Mouse (Mus musculus): Measurements from ENCODE around the gene Ehbp1. TPM values are rescaled to one million over a fixed set of nuclear protein-coding genes. Genes with fewer than 3 reads are reported as not detected.

The Ehbp1 gene
- polyA plus RNA-seq, 1 experiment from 2014 or later: 23.5 TPM

DNA sequence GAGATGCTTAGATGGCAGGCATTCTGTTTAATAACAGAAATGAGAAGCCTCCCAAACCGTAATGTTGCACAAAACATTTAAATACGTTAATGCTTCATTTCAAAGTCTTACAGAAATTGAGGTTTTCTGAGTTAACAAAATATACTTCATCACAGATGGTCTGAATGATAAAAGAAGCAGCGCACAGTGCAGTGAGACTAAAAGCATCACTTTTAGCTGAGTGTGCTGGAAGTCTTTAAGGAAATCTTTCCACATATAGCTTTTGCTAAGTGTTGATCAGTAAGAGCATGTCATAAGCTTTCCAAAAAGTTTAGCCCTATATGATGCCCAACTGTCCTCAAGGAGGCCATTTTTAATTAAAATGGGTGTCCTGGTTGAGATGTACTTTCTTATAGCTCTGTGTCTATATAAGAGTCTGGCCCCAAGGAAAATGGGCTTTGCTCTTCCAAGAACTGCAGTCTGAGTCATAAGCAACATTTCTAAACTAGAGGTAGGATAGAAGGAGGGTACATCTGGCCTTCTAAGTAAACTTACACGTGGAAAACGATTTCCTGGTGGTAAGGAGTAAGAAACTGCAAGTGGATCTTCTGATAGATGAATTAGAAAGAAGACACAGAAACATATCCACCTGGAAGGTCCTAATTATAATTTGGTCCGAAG, 12.0 kb upstream of the Ehbp1 start:
- ATAC-seq: no peak
- no peak overlapping the region for H3K27ac ChIP-seq (ENCODE audit: low read length)
- H3K9me3 ChIP-seq (ENCODE audit: control insufficient read depth, low read length): no peaks in the 10 kb centered on the region
- WGBS: 82% methylated on average over 6 of the region's 6 CpGs
- H3K9ac ChIP-seq (replicated peaks; ENCODE audit: low read depth, low read length): no peak overlapping the region
- H3K27me3 ChIP-seq (replicated peaks; ENCODE audit: control insufficient read depth, insufficient read depth, low read length): no peaks in the 10 kb centered on the region
- H3K36me3 ChIP-seq (ENCODE audit: control insufficient read depth, insufficient read depth): no peaks in the 10 kb centered on the region
- no peak overlapping the region for H3K4me2 ChIP-seq (ENCODE audit: low read length)
- no peak overlapping the region for H3K4me3 ChIP-seq (replicated peaks; ENCODE audit: low read length)
- no peaks in the 10 kb centered on the region for H3K4me1 ChIP-seq (replicated peaks; ENCODE audit: control insufficient read depth, insufficient read depth, low read length)

GRCm38 (mm10) chr11:22349945-22350344, 7.9 kb upstream of the Ehbp1 start:
- no peak overlapping the region for H3K9ac ChIP-seq (replicated peaks; ENCODE audit: low read depth, low read length)
- WGBS: 85% methylated on average over 2 of the region's 2 CpGs
- no peak for ATAC-seq
- H3K27ac ChIP-seq (ENCODE audit: low read length): no peak overlapping the region
- peaks cover 15% of the 10 kb centered on the region for H3K4me1 ChIP-seq (replicated peaks; ENCODE audit: control insufficient read depth, insufficient read depth, low read length)
- H3K36me3 ChIP-seq (ENCODE audit: control insufficient read depth, insufficient read depth): no peaks in the 10 kb centered on the region
- H3K27me3 ChIP-seq (replicated peaks; ENCODE audit: control insufficient read depth, insufficient read depth, low read length): no peaks in the 10 kb centered on the region
- no peak overlapping the region for H3K4me2 ChIP-seq (ENCODE audit: low read length)
- no peaks in the 10 kb centered on the region for H3K9me3 ChIP-seq (ENCODE audit: control insufficient read depth, low read length)
- H3K4me3 ChIP-seq (replicated peaks; ENCODE audit: low read length): no peak overlapping the region

- H3K36me3 ChIP-seq (ENCODE audit: control insufficient read depth, insufficient read depth): no peaks in the 10 kb centered on the region
- H3K27ac ChIP-seq (ENCODE audit: low read length): no peak overlapping the region
- no peak overlapping the region for H3K4me3 ChIP-seq (replicated peaks; ENCODE audit: low read length)
- peak; percentile 96 for ATAC-seq
- H3K9me3 ChIP-seq (ENCODE audit: control insufficient read depth, low read length): no peaks in the 10 kb centered on the region
- no peaks in the 10 kb centered on the region for H3K27me3 ChIP-seq (replicated peaks; ENCODE audit: control insufficient read depth, insufficient read depth, low read length)
- WGBS: 5% methylated on average over 1 of the region's 1 CpGs
- H3K4me1 ChIP-seq (replicated peaks; ENCODE audit: control insufficient read depth, insufficient read depth, low read length): peaks cover 15% of the 10 kb centered on the region
- no peak overlapping the region for H3K4me2 ChIP-seq (ENCODE audit: low read length)
- H3K9ac ChIP-seq (replicated peaks; ENCODE audit: low read depth, low read length): no peak overlapping the region
Observed at GRCm38 (mm10) chr11:22348536-22348910, 6.4 kb upstream of the Ehbp1 start.

DNA sequence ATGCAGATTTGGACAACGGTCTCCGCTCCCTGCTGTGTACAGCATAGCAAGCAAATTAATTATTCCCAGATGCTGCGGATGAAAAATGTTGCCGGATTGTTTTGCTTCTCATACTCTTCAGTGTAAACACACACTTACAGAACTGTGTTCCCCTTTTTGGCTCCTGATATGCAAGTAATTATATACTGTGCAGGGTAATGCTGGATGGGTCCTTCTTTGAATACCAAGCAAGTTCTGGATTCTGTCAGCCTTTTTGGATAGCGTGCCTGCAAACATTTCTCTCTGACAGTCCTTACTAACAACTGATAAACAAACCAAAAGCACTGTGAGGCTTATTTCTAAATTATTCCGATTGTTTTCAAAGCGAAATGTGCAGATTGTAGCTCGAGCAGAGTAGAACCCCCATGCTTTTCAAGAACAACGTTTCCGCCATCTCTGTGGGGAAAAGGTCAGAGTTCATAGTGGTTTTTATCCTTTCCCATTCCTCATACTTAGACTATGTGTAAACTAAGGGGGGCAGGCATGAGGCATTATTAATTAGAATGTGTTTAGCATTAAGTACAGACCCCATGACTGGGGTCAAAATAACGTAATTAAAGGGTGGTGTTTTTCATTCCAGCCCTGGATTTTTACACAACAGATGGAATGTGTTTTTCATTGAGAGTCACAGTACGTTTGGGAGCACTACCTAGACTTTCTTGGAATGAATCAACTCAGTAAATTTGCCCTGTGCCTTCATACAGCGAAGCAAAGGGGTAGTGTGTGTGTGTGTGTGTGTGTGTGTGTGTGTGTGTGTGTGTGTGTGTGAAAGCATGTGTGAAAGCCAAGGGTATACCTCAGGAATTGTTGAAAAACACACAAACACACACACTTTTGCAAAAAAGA, 5.8 kb upstream of the Ehbp1 start:
- H3K9ac ChIP-seq (replicated peaks; ENCODE audit: low read depth, low read length): no peak overlapping the region
- peak overlapping the region; percentile 55 for H3K27ac ChIP-seq (ENCODE audit: low read length)
- H3K4me2 ChIP-seq (ENCODE audit: low read length): peak overlapping the region; percentile 37
- H3K27me3 ChIP-seq (replicated peaks; ENCODE audit: control insufficient read depth, insufficient read depth, low read length): no peaks in the 10 kb centered on the region
- WGBS: 10% methylated on average over 13 of the region's 13 CpGs
- no peak overlapping the region for H3K4me3 ChIP-seq (replicated peaks; ENCODE audit: low read length)
- H3K9me3 ChIP-seq (ENCODE audit: control insufficient read depth, low read length): no peaks in the 10 kb centered on the region
- no peaks in the 10 kb centered on the region for H3K36me3 ChIP-seq (ENCODE audit: control insufficient read depth, insufficient read depth)
- peak; percentile 80 for ATAC-seq
- peaks cover 15% of the 10 kb centered on the region for H3K4me1 ChIP-seq (replicated peaks; ENCODE audit: control insufficient read depth, insufficient read depth, low read length)

DNA sequence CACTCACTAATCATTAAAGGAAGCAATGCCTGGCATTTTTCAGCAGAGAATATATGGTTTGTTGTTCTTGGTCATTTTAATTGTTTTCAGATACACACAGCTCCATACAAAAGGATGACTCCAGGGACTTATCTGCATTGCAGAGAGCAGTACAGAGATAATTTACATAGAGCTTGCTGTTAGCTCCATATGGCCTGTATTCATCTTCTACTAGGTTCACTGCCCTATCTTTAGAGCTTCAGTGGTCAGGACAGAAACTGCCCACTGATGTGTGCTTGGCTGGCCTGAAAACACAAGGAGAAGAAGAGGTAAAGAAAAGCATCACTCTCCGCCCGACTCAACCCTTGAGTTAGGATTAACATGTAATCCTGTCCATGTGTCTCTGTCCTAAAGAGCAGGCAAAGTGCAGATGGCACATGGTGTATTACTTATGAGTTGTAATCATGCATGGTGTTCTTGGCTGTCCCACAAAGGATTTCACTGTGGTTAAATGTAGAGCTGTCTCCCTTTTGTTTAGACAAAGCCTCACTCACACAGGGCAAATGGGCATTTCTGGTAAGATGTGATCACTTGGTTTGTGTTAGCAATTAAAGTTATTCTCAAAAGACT, 14.7 kb downstream of the Ehbp1 start:
- no peaks in the 10 kb centered on the region for H3K9me3 ChIP-seq (ENCODE audit: control insufficient read depth, low read length)
- no peak overlapping the region for H3K9ac ChIP-seq (replicated peaks; ENCODE audit: low read depth, low read length)
- no peaks in the 10 kb centered on the region for H3K36me3 ChIP-seq (ENCODE audit: control insufficient read depth, insufficient read depth)
- whole genome bisulfite sequencing: 67% methylated on average over 2 of the region's 2 CpGs
- no peak overlapping the region for H3K4me2 ChIP-seq (ENCODE audit: low read length)
- H3K27ac ChIP-seq (ENCODE audit: low read length): no peak overlapping the region
- H3K4me1 ChIP-seq (replicated peaks; ENCODE audit: control insufficient read depth, insufficient read depth, low read length): no peaks in the 10 kb centered on the region
- H3K27me3 ChIP-seq (replicated peaks; ENCODE audit: control insufficient read depth, insufficient read depth, low read length): no peaks in the 10 kb centered on the region
- no peak overlapping the region for H3K4me3 ChIP-seq (replicated peaks; ENCODE audit: low read length)
- ATAC-seq: no peak

DNA sequence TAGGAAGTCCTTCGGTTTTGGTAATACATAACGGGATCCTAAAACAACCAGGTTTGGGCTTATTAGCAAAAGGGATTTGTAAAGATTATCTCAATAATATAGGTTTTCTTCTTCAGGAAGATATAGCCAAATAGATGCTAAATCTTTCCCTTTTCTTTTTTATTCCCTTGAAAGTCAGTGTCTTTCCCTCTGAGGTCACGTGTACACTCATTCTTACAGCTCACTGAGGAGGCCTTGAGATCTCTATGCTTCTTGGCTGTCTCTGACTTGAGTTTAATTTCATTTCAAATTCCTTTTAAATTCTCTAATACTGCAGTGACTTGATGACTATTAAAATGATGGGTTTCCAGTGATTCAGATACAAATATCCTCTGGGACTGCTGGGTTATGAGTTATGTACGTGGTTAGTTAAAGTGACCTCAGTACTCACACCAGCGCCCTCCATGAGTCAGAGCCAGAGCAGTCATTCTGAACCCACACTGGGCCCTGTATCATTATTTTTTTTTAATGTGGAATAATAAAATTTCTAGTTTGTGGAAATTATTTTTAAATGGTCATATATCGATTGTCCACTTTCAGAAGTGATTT, 24.2 kb downstream of the Ehbp1 start:
- Histone ChIP-seq H3K9ac (replicated peaks; ENCODE audit: low read depth, low read length) (no peak overlapping the region), H3K27me3 (replicated peaks; ENCODE audit: control insufficient read depth, insufficient read depth, low read length) (no peaks in the 10 kb centered on the region), H3K36me3 (ENCODE audit: control insufficient read depth, insufficient read depth) (no peaks in the 10 kb centered on the region), H3K27ac (ENCODE audit: low read length) (no peak overlapping the region), H3K4me3 (replicated peaks; ENCODE audit: low read length) (no peak overlapping the region), H3K4me1 (replicated peaks; ENCODE audit: control insufficient read depth, insufficient read depth, low read length) (no peaks in the 10 kb centered on the region), H3K4me2 (ENCODE audit: low read length) (no peak overlapping the region), H3K9me3 (ENCODE audit: control insufficient read depth, low read length) (no peaks in the 10 kb centered on the region)
- WGBS: 91% methylated on average over 6 of the region's 6 CpGs
- ATAC-seq: no peak

- no peak overlapping the region for H3K4me2 ChIP-seq (ENCODE audit: low read length)
- 91% methylated on average over 1 of the region's 1 CpGs for WGBS
- H3K4me1 ChIP-seq (replicated peaks; ENCODE audit: control insufficient read depth, insufficient read depth, low read length): no peaks in the 10 kb centered on the region
- H3K27me3 ChIP-seq (replicated peaks; ENCODE audit: control insufficient read depth, insufficient read depth, low read length): no peaks in the 10 kb centered on the region
- no peak overlapping the region for H3K9ac ChIP-seq (replicated peaks; ENCODE audit: low read depth, low read length)
- no peak overlapping the region for H3K4me3 ChIP-seq (replicated peaks; ENCODE audit: low read length)
- H3K27ac ChIP-seq (ENCODE audit: low read length): no peak overlapping the region
- H3K9me3 ChIP-seq (ENCODE audit: control insufficient read depth, low read length): no peaks in the 10 kb centered on the region
- no peaks in the 10 kb centered on the region for H3K36me3 ChIP-seq (ENCODE audit: control insufficient read depth, insufficient read depth)
- no peak for ATAC-seq
Observed at GRCm38 (mm10) chr11:22315801-22316200, 26.3 kb downstream of the Ehbp1 start.

DNA sequence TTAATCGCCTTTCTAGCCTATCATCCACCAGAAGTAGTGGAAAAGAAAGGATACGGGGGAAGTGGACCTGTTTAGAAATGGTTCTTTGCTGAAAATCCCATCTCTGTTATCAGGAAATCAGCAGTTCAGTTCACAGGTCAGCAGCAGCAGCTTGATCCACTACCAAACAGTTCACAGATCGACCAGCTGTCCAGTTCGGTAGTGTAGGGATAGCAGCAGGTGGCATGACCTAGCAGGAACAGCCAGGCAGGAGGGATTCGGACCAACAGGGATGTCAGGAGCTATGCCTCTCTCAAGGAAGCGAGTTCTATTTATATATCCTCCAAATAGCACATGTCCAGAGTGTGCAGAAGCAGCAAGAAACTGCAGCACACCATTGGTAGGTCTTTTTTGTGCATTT, 40.9 kb downstream of the Ehbp1 start:
- H3K4me3 ChIP-seq (replicated peaks; ENCODE audit: low read length): no peak overlapping the region
- H3K9me3 ChIP-seq (ENCODE audit: control insufficient read depth, low read length): no peaks in the 10 kb centered on the region
- no peak overlapping the region for H3K4me2 ChIP-seq (ENCODE audit: low read length)
- no peak overlapping the region for H3K9ac ChIP-seq (replicated peaks; ENCODE audit: low read depth, low read length)
- no peak for ATAC-seq
- H3K27ac ChIP-seq (ENCODE audit: low read length): no peak overlapping the region
- H3K36me3 ChIP-seq (ENCODE audit: control insufficient read depth, insufficient read depth): no peaks in the 10 kb centered on the region
- no peaks in the 10 kb centered on the region for H3K4me1 ChIP-seq (replicated peaks; ENCODE audit: control insufficient read depth, insufficient read depth, low read length)
- 81% methylated on average over 6 of the region's 6 CpGs for WGBS
- H3K27me3 ChIP-seq (replicated peaks; ENCODE audit: control insufficient read depth, insufficient read depth, low read length): no peaks in the 10 kb centered on the region

GRCm38 (mm10) chr11:22289164-22289563, 52.9 kb downstream of the Ehbp1 start:
- H3K27me3 ChIP-seq (replicated peaks; ENCODE audit: control insufficient read depth, insufficient read depth, low read length): no peaks in the 10 kb centered on the region
- no peaks in the 10 kb centered on the region for H3K36me3 ChIP-seq (ENCODE audit: control insufficient read depth, insufficient read depth)
- ATAC-seq: no peak
- no peak overlapping the region for H3K9ac ChIP-seq (replicated peaks; ENCODE audit: low read depth, low read length)
- H3K4me2 ChIP-seq (ENCODE audit: low read length): no peak overlapping the region
- H3K9me3 ChIP-seq (ENCODE audit: control insufficient read depth, low read length): no peaks in the 10 kb centered on the region
- no peak overlapping the region for H3K4me3 ChIP-seq (replicated peaks; ENCODE audit: low read length)
- no peak overlapping the region for H3K27ac ChIP-seq (ENCODE audit: low read length)
- peaks cover 18% of the 10 kb centered on the region for H3K4me1 ChIP-seq (replicated peaks; ENCODE audit: control insufficient read depth, insufficient read depth, low read length)

All from forebrain, embryonic 16.5 days (tissue).